Mouse (Mus musculus) forelimb bud, embryonic 11.5 days (tissue): ENCODE results near the gene Ube2q1.

Experiments
- DNase-seq: peaks from one replicate; pipeline ENCODE4 v3.0.0-alpha.2; 2012; ENCODE audit warnings: low read depth, low spot score

The Ube2q1 gene

GRCm38 (mm10) chr3:89821096-89821513 lies 47.7 kb downstream of the Ube2q1 start:
- DNase-seq = no peak

- no peak for DNase-seq
Observed at GRCm38 (mm10) chr3:89821548-89822480, 48.4 kb downstream of the Ube2q1 start.

- DNase-seq = no peak
Observed at GRCm38 (mm10) chr3:89823594-89823993, 50.2 kb downstream of the Ube2q1 start.

GRCm38 (mm10) chr3:89826295-89826694 lies 52.9 kb downstream of the Ube2q1 start:
- DNase-seq = no peak

GRCm38 (mm10) chr3:89830815-89831591 lies 57.6 kb downstream of the Ube2q1 start, which contains the start of gene She:
Gene She (plus strand): TSS chr3:89831370.
- DNase-seq = no peak
